Mouse (Mus musculus) cortical plate, adult 2 months (tissue): ENCODE results near the gene Pllp.

Source experiments
- CTCF ChIP-seq: fragments of 200-500 bp; IDR thresholded peaks from 2 replicates; pipeline ENCODE4 v1.5.1; 2011; ENCODE audit warnings: mild to moderate bottlenecking, control low read depth, low read length; ENCODE audit not compliant: insufficient read depth; ENCODE audit errors: extremely low read depth
- POLR2A ChIP-seq: fragments of 200-500 bp; IDR thresholded peaks from 2 replicates; pipeline ENCODE4 v1.6.1; 2011; ENCODE audit warnings: mild to moderate bottlenecking, low read length, control low read depth; ENCODE audit not compliant: insufficient read depth; ENCODE audit errors: extremely low read depth

DNA sequence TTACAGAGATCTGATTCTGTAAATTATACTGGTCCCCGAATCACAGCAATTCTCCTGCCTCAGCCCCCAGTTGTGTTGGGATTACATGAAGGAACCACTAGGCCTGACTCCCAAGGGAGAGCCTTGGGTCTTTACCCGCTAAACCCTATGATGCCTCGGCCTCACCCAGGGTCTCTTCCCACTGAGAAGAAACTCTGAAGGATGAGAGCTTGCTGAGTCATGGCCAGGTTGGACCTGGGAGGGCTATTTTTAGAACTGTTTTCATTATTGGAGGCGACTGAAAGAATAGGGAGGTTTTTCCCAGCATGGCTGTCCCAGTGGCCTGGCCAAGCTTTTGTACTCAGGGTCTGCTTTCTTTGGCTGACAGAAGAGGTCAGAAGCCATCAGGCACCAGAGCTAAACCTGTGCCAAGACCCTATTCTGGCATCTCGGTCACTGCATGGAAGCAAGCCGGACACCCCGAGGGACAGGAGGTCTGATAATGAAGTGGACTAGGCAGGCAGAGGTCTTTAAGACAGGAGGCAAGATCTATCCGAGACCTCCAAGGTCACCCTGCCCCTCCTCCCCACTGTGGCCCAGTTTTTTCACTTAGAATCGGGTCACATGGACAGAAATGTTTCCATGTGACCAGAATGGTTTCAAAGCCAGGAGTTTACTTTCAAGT lies 10.8 kb upstream of the Pllp start:
- TF ChIP-seq CTCF (no peak), POLR2A (no peak)
